Mouse (Mus musculus): Measurements from ENCODE around the gene Myo1e.
"Not testable (repeated sequence)": the region's sequence is repeated elsewhere in the genome, so short reads cannot be mapped to it uniquely, and the experiment has no call there.

The Myo1e gene

GRCm38 (mm10) chr9:70251441-70251985, 44.4 kb downstream of the Myo1e start:
- DNase-seq (ENCODE audit: low spot score in 2 of 2): no peak

GRCm38 (mm10) chr9:70253016-70253415, 45.9 kb downstream of the Myo1e start:
- no peak for DNase-seq (ENCODE audit: low spot score in 2 of 2)

DNA sequence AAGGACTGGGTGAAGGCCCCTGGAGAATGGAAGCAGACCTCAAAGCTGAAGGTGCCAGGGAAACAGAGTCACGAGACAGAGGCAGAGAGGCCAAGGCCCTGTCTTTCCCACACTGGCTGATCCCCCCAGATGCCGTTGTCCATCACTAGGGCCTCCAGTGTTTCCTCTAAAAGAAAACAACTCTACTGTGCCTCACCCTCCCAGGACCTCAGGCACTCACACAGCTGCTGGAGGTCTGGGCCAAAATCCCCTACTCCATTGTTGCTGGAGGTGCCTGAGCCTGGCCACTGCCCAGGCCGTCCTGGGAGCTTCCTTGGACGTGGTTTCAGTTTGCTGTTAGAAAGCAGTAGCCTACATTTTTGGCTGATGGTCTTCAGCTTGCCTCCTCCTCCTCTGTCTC, 47.9 kb downstream of the Myo1e start:
- DNase-seq (ENCODE audit: low spot score in 2 of 2): no peak

- not testable (repeated sequence) for DNase-seq (ENCODE audit: low spot score in 2 of 2)
These were observed 48.9 kb downstream of the Myo1e start for GRCm38 (mm10) chr9:70256027-70256426.

DNA sequence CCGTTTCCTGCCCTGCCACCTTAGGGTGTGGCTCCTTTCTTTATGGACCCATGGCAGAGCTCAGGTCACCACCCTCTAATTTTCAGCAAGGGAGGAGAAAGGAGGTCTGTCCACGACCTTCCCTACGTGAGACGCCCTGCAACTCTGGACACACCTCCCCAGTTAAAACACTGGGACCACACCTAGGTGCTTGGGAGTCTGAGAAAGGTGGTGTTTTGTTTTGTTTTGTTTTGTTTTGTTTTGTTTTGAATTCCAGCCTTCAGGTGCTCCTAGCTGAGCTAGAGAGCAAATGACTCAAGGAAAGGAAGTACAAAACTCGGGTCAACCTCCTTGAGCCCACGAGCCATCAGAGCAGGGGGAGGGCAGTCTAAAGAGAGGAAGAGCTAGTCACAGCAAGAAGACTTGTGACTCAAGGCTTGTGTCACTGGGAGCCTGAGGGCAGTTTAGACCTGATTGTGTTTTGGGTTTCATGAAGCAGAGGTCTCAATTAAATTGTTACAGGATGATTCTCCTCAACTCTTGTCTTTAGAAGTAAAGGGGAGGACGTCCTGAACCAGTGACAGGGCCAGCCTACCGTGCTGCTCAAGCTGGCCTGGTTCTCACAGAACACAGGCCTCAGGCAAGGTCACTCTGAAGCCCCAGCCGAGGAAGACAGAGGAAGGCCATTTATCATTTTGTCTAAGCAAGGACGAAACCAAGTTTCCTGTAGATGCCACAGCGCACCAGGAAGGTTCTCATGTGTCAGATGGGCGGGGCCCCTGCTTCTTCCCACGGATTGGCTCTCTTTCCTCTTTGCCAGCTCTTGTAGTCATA, 50.3 kb downstream of the Myo1e start:
- peak; percentile 64 to 71 for DNase-seq (ENCODE audit: low spot score in 2 of 2)

DNA sequence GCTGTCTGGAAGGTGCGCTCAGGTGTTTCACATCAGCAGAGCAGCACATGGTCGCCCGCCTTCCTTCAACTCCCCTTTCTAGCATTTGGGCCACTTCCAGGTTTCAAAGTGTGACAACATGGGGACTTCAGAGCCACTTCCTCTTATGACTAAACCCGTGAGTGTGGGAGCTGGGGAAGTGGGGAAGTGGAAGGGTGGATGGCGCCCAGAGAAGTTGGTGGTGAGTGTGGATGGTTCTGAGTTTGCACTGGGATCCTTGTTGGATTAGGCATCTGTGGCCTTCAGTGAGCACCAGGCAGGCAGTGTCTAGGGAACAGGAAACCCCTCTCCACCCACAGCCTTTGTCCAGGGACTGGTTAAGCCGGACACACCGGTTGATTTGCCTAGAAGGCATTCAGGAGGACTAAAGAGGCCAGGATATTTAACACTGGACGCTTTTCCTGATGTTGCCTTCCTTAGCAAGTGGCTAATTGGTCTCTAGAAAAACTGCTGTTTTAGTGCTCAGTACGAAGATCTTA, 53.2 kb downstream of the Myo1e start:
- DNase-seq (ENCODE audit: low spot score in 2 of 2): no peak

DNA sequence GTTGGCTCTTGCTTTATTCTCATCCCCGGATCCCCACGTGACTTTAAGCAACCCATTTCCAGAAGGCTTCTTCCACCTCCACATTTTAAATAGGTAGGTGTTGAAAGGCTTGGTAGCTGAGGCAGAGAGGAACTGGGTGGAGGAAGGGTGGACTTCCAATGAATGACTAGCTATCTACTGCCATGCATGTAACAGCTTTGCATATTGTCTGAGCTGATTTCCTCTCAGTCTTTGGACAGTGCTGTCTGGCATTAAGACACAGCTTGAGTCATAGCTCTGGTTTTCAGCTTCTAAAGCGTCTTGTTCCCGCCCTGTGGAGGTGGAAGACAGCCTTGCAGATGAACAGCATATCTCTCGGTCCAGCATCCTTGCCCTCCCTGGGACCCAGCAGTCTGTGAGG, 54.5 kb downstream of the Myo1e start:
- peak in 1 of 2 experiments; percentile 37 for DNase-seq (ENCODE audit: low spot score in 2 of 2)

DNA sequence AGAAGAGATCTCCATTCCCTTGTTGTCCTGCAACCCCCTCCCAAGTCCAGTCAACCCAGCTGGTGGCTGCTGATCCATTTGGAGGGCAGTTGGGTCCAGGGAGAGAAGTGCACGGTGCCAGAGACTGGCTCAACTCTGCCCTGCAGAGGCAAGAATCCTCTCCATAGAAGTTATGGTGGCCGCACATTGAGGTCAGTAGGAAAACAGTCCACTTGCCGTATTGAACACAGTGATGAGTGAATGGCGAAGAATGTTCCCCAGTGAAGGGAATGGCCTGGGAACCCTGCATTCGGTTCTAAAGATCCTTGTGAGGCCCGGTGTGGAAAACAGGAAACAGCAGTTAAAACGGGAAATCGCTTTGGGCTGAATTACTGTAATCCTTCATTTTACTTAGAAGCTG, 56.0 kb downstream of the Myo1e start:
- DNase-seq (ENCODE audit: low spot score in 2 of 2): no peak

DNA sequence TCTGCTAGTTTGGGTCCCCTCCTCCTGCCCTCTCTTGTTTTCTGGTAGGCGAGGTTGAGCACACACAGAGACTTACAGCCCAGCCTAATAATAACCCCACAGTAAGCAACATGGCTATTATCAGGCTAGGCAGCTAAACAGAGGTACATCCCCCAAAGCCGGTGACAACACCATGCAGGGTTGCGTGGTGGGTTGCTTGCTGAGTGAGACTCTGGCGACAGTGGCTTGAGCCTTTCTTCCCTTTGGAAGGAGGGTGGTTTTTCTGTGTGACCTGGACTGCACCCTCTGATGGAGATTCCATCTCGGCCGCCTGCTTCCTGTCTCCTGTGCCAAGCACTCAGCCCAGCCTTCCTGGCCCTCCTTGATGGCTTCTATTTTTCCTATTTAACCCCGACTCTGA, 56.6 kb downstream of the Myo1e start:
- no peak for DNase-seq (ENCODE audit: low spot score in 2 of 2)

DNA sequence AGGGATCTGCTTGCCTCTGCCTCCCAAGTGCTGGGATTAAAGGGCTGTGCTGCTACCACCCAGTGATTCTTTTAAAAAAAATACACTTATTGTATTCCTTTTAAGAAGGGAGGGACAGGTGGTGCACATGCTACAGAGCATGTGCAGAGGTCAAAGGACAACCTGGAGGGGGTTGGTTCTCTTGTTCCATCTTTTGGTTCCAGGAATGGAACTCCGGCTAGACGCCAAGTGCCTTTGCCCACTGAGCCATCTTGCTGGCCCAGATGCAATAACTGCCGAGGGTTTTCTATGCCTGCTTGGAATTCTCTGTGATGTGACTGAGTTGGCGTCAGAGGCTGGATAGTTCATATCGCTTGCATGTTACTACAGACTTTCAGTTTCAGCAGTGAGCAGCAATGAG, 58.4 kb downstream of the Myo1e start:
- no peak for DNase-seq (ENCODE audit: low spot score in 2 of 2)

- DNase-seq (ENCODE audit: low spot score in 2 of 2): no peak
These were observed 59.0 kb downstream of the Myo1e start for GRCm38 (mm10) chr9:70266186-70266585.

GRCm38 (mm10) chr9:70267108-70267507, 60.0 kb downstream of the Myo1e start:
- no peak for DNase-seq (ENCODE audit: low spot score in 2 of 2)

DNA sequence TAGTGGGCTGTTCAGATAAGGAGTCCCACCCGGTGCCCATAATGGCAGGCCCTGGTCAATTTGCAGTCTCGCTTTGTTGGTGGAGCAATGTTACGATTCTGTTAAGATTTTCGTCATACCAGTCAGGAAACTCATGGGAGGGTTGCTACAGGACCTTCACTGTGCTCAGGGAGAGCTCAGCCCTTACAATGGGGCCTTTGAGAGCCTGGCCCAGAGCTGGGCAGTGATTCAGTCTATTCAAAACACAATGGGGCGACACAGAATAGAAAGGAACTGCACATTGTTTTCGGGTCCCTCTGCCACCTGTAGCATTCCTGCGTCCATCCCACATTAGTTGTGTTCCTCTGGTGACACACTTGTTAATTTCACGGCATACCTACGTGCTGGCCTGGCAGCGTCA, 62.2 kb downstream of the Myo1e start:
- DNase-seq (ENCODE audit: low spot score in 2 of 2): no peak

DNA sequence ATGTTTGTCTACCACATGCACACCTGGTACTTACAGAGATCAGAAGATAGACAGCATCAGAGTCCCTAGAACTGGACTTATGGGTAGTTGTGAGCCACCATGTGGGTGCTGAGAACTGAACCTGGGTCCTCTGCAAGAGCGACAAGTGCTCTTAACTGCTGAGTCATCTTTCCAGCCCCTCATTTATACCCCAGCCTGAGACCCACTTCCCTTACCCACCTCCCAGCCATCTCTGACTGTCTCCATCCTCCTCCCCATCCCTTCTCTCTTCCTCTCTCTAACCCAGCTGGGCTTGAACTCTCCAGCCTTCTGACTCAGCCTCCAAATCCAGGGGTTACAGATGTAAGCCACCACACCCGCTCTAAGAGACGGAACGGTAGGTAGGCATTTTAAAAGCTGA, 63.3 kb downstream of the Myo1e start:
- no peak for DNase-seq (ENCODE audit: low spot score in 2 of 2)

- no peak for DNase-seq (ENCODE audit: low spot score in 2 of 2)
These were observed 64.0 kb downstream of the Myo1e start for GRCm38 (mm10) chr9:70271137-70271536.

GRCm38 (mm10) chr9:70271631-70272030, 64.5 kb downstream of the Myo1e start:
- no peak for DNase-seq (ENCODE audit: low spot score in 2 of 2)

GRCm38 (mm10) chr9:70274071-70274470, 66.9 kb downstream of the Myo1e start:
- DNase-seq (ENCODE audit: low spot score in 2 of 2): no peak

DNA sequence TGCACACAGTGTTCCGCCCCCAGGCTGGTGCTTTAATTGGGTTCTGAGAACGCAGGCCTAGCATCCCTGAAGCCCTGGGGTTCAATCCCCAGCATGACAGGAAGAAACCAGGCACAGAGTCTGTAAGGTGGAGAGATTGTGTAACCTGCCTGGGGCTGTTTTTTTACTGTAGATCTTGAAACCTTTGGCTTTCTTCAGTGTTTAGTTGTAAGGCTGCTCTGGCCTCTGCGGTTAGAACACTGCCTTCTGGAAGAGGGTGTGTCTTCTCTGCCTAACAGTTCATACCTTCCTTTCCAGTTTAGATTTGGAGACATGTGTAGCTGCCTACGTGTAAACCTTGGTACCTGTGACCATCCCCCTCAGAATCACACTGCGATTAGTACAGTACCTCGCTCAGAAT, 67.3 kb downstream of the Myo1e start:
- DNase-seq (ENCODE audit: low spot score in 2 of 2): no peak

GRCm38 (mm10) chr9:70274887-70275555, 67.9 kb downstream of the Myo1e start:
- no peak for DNase-seq (ENCODE audit: low spot score in 2 of 2)

DNA sequence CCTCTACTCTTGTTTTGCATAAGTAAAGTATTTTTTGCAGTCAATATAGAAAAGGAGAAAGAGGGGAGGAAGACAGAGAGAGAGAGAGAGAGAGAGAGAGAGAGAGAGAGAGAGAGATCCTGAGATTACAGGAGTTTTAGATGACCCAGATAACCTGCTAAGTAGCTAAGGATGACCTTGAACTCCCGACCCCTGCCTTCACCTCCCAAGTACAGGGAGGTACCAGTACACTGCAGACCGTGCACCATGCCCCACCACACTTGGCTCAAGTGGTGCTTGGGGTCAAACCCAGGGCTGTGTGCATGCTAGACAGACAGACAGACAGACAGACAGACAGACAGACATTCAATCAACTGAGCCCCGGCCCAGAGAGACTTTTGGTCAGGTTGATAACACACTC, 69.9 kb downstream of the Myo1e start:
- DNase-seq (ENCODE audit: low spot score in 2 of 2): no peak

- no peak for DNase-seq (ENCODE audit: low spot score in 2 of 2)
These were observed 70.4 kb downstream of the Myo1e start for GRCm38 (mm10) chr9:70277529-70277982.

GRCm38 (mm10) chr9:70281407-70281806, 74.3 kb downstream of the Myo1e start:
- no peak for DNase-seq (ENCODE audit: low spot score in 2 of 2)

DNA sequence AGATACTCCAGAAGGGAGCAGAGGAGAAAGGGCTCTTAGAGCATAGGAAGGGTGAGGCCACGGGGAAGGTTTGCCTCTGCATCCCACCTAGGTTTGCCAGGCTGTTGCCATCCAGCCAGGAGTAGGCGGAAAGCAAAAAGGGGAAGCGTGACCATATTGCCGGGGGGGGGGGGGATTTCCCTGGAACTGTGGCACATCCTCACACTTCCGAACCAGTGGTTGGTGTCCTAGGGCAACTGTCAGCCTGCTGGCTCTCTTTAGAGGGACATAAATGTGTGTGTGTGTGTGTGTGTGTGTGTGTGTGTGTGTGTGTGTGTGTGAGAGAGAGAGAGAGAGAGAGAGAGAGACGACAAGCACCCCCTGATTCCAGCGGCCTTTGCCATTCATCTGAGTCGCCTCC, 75.0 kb downstream of the Myo1e start:
- no peak for DNase-seq (ENCODE audit: low spot score in 2 of 2)
